Mouse (Mus musculus): Measurements from ENCODE around the gene Tmcc2.

GRCm38 (mm10) chr1:132367692-132368506 is 23.2 kb downstream of the Tmcc2 start:
- TF ChIP-seq POLR2A (IDR thresholded peaks at IDR 0.05; ENCODE audit: low read depth, low read length) (no peak), CTCF (conservative IDR thresholded peaks at IDR 0.05; ENCODE audit: insufficient read depth, insufficient read length, low read depth, low read length) (peak; percentile 98)

All from kidney, adult 2 months (tissue).